Mouse (Mus musculus): ENCODE results near the gene Wdr62. TPM values are rescaled to one million over a fixed set of nuclear protein-coding genes. Genes with fewer than 3 reads are reported as not detected.
A peak's percentile ranks its signal among the peaks of the same experiment; 100 is the strongest.

Gene Wdr62
- 7.7 and 8.2 TPM in 2 replicates for polyA plus RNA-seq (2011; ENCODE audit: insufficient read length, low read depth, missing spikeins)

DNA sequence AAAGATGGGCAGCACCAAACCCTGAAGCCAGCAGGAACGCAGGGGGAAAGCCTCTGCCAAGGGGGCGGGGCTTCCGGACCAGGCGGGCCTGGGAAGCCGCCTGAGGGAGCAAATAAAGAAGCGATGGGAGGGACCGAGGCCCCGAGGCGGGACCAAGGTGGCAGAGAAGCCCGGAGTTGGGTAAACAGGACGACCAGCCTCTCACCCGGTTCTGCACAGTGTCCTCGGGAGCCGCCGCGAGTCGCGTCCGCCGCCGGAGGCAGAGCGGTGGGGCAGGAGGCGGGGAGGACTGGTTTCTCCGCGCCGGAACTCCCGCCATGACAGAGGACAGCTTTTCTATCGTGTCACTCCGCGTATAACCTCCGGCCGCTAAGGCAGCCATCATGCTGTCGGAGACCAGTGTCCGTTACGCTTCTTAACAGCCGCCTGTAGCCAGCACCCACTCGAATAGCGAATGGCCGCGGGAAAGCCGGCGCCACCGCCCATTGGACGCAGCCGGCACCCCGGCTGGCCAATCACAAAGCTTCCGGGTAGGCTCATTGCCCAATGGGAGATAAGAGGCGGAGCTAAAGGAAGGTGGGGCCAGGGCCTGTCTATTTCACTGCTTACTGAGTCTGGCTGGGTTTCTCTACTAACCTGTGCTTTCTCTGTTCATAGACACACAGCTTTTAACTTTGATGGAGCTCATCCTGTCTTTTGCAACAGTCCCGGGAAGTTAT is at the start of gene Wdr62, which contains the start of gene Thap8:
Gene Wdr62 (minus strand): TSS at position 469 of the 719 bp plus-strand sequence.
Gene Thap8 (plus strand): TSS at position 144 of the 719 bp plus-strand sequence.
- peak; percentile 39; the same call in 1 of the 2 replicates for TF ChIP-seq POLR2A (IDR thresholded peaks at IDR 0.05; ENCODE audit: low read depth, low read length)
- TF ChIP-seq CTCF (IDR thresholded peaks at IDR 0.05; ENCODE audit: borderline replicate concordance, insufficient read depth, low read length) = no peak
- Histone ChIP-seq H3K4me1 (ENCODE audit: control insufficient read depth, insufficient read depth, low read length) (peaks cover 4% of the 10 kb centered on the region; the same call in 1 of the 2 replicates), H3K27ac (ENCODE audit: insufficient read depth, low read length) (peak within 1 kb of the TSS; percentile 99), H3K4me3 (ENCODE audit: insufficient read depth, low read length) (peak within 1 kb of the TSS; percentile 75)

DNA sequence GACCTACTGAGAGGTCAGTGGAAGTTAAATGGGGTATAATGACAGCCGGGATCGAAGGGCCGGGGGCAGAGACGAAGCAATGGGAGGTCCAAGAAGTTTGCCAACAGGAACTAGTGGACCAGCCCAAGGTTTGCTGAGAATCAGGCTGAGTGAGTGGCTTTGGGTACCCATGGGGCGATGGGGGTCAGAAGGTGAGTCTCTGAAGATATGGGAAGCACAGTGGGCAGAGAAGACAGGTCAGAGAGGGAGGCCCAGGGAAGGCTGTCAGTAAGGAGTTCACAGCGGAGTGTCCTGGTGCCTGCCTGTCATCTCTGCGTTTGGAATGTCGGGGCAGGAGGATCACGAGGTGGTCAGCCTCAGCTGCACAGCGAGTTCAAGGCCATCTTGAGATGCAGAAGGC is 48.2 kb upstream of the Wdr62 start:
- H3K27ac ChIP-seq (ENCODE audit: insufficient read depth, low read length) = no peak overlapping the region
- no peak for TF ChIP-seq CTCF (IDR thresholded peaks at IDR 0.05; ENCODE audit: borderline replicate concordance, insufficient read depth, low read length)
- TF ChIP-seq POLR2A (IDR thresholded peaks at IDR 0.05; ENCODE audit: low read depth, low read length) = no peak
- H3K4me1 ChIP-seq (ENCODE audit: control insufficient read depth, insufficient read depth, low read length) = no peaks in the 10 kb centered on the region
- H3K4me3 ChIP-seq (ENCODE audit: insufficient read depth, low read length) = no peak overlapping the region

DNA sequence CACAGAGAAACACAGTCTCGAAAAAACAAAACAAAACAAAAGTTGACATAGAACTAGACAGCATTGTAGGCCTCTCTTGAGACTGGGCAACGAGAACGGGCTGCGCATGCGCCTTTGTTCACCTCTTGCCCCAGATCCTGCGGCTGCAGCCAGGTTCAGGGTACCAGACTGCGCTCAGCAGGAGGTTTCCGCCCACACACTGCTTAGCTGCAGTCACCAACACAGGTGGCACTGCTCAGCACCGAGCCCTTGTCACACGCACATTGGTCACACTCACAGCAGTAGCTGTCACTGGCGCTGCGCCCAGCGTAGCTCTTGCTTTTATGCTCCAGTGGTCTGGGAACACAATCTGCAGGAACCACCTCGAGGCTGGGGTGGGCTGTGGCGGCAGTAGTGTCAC is 46.9 kb upstream of the Wdr62 start:
- TF ChIP-seq CTCF (IDR thresholded peaks at IDR 0.05; ENCODE audit: borderline replicate concordance, insufficient read depth, low read length) (no peak), POLR2A (IDR thresholded peaks at IDR 0.05; ENCODE audit: low read depth, low read length) (no peak)
- no peak overlapping the region for H3K27ac ChIP-seq (ENCODE audit: insufficient read depth, low read length)

DNA sequence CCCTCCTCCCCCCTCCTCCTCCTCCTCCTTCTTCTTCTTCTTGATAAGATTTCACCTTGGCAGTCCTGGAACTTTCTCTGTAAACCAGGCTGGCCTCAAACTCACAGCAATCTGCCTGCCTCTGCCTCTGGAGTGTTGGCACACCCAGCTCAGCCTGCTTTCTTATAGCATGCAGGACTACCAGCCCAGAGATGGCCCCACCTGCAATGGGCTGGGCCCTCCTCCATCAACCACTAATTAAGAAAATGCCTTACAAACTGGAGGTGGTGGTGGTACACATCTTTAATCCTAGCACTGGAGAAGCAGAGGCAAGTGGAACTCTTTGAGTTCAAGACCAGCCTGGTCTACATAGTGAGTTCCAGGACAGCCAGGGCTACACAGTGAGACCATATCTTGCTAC is 46.2 kb upstream of the Wdr62 start:
- Histone ChIP-seq H3K27ac (ENCODE audit: insufficient read depth, low read length) (no peak overlapping the region), H3K4me3 (ENCODE audit: insufficient read depth, low read length) (no peak overlapping the region), H3K4me1 (ENCODE audit: control insufficient read depth, insufficient read depth, low read length) (peaks cover 3% of the 10 kb centered on the region; the same call in 1 of the 2 replicates)
- TF ChIP-seq POLR2A (IDR thresholded peaks at IDR 0.05; ENCODE audit: low read depth, low read length) (no peak), CTCF (IDR thresholded peaks at IDR 0.05; ENCODE audit: borderline replicate concordance, insufficient read depth, low read length) (no peak)

More for the DNA sequence above, 46.9 kb upstream of the Wdr62 start:
- Histone ChIP-seq H3K4me3 (ENCODE audit: insufficient read depth, low read length) (no peak overlapping the region), H3K4me1 (ENCODE audit: control insufficient read depth, insufficient read depth, low read length) (peaks cover 3% of the 10 kb centered on the region; the same call in 1 of the 2 replicates)

DNA sequence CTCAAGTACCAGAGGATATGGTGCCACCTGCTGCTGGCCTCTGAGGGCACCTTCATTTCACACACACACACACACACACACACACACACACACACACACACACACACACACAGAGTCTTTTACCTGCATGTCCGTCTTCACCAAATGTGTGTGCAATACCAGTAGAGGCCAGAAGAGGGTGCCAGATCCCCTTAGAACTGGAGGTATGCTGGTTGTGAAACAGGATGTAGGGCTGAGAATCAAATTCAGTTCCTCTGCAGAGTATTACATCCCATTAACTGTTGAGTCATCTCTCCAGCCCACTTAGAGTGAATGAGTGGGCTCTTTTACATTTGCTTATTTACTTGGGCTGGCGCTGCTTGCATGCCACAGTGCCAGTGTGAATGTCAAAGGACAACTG is 45.1 kb upstream of the Wdr62 start:
- no peak overlapping the region for H3K4me3 ChIP-seq (ENCODE audit: insufficient read depth, low read length)
- TF ChIP-seq POLR2A (IDR thresholded peaks at IDR 0.05; ENCODE audit: low read depth, low read length) (no peak), CTCF (IDR thresholded peaks at IDR 0.05; ENCODE audit: borderline replicate concordance, insufficient read depth, low read length) (no peak)
- peaks cover 3% of the 10 kb centered on the region; the same call in 1 of the 2 replicates for H3K4me1 ChIP-seq (ENCODE audit: control insufficient read depth, insufficient read depth, low read length)
- no peak overlapping the region for H3K27ac ChIP-seq (ENCODE audit: insufficient read depth, low read length)

DNA sequence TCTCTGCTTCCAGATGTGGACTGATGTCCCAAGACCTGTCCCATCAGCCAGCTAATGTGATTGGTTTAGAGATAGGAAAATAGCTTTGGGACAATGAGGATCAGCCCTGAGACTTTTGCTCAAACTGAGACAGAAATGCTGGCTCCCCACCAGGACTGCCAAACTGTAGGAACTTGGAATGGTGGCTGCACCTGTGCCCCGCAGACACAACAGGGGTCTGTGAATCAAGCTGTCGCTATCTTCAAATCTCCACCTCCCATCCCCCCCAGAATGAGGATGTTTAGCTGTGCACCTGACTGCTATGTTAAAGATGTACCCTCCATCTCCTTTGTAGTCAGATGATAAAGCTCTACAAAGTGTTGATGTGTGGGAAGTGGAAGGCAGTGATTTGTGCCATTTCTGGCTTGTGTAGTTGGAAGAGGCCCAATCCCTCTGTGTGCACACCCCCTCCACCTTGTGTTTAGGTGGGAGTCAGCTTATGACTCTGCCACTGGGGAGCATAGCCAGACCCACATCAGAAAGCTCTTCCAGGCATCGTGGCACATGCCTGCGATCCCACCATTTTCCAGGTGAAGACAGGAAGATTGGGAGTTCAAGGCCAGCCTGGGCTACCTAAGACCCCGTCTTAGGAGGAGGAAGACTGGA is 44.2 kb upstream of the Wdr62 start:
- Histone ChIP-seq H3K27ac (ENCODE audit: insufficient read depth, low read length) (no peak overlapping the region), H3K4me1 (ENCODE audit: control insufficient read depth, insufficient read depth, low read length) (peaks cover 3% of the 10 kb centered on the region; the same call in 1 of the 2 replicates), H3K4me3 (ENCODE audit: insufficient read depth, low read length) (no peak overlapping the region)
- TF ChIP-seq POLR2A (IDR thresholded peaks at IDR 0.05; ENCODE audit: low read depth, low read length) (no peak), CTCF (IDR thresholded peaks at IDR 0.05; ENCODE audit: borderline replicate concordance, insufficient read depth, low read length) (no peak)

DNA sequence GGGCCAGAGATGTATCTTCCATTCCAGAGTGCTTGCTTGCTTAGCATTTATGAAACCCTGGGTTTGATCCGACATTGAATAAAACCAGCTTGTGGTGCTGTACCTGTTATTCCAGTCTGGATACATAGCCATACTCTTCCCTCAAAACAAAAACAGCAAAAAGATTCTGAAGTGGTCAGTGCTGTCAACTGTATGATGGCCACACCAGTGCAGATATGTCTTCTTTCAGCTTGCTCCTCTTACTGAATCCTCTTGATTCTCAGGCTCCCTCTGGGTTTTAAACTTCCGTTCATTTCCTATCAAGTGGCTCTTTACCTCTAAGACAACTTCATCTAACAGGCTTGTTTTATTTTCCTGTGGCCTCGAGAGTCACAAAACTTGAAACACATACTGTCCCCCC is 43.6 kb upstream of the Wdr62 start, which contains the start of gene Sdhaf1:
Gene Sdhaf1 (minus strand): TSS at position 101 of the 400 bp plus-strand sequence.
- peak within 1 kb of the TSS; percentile 60; the same call in 1 of the 2 replicates for H3K27ac ChIP-seq (ENCODE audit: insufficient read depth, low read length)
- H3K4me1 ChIP-seq (ENCODE audit: control insufficient read depth, insufficient read depth, low read length) = peaks cover 3% of the 10 kb centered on the region; the same call in 1 of the 2 replicates
- no peak for TF ChIP-seq CTCF (IDR thresholded peaks at IDR 0.05; ENCODE audit: borderline replicate concordance, insufficient read depth, low read length)
- TF ChIP-seq POLR2A (IDR thresholded peaks at IDR 0.05; ENCODE audit: low read depth, low read length) = no peak
- peak within 1 kb of the TSS; percentile 43; the same call in 1 of the 2 replicates for H3K4me3 ChIP-seq (ENCODE audit: insufficient read depth, low read length)

DNA sequence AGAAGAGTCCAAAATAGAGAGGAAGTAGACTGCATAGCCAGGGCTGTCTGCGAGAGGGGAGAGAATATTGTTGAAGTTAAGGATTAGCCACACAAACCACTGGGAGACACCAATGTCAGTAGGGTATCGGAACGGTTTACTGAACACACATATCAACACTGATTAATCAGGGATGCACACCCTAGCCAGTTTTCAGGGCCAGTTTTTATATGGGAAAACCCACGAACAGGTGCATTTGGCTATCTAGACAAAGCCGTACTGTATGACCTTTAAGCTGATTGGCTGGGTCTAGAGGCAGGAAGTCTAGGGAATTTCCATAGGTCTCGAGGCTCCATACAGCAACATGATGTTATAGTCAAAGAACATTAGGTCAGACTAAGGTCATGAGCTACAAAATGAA is 42.6 kb upstream of the Wdr62 start:
- Histone ChIP-seq H3K4me3 (ENCODE audit: insufficient read depth, low read length) (peak overlapping the region; percentile 43; the same call in 1 of the 2 replicates), H3K27ac (ENCODE audit: insufficient read depth, low read length) (peak overlapping the region; percentile 60; the same call in 1 of the 2 replicates), H3K4me1 (ENCODE audit: control insufficient read depth, insufficient read depth, low read length) (peaks cover 3% of the 10 kb centered on the region; the same call in 1 of the 2 replicates)
- TF ChIP-seq POLR2A (IDR thresholded peaks at IDR 0.05; ENCODE audit: low read depth, low read length) (no peak), CTCF (IDR thresholded peaks at IDR 0.05; ENCODE audit: borderline replicate concordance, insufficient read depth, low read length) (no peak)

DNA sequence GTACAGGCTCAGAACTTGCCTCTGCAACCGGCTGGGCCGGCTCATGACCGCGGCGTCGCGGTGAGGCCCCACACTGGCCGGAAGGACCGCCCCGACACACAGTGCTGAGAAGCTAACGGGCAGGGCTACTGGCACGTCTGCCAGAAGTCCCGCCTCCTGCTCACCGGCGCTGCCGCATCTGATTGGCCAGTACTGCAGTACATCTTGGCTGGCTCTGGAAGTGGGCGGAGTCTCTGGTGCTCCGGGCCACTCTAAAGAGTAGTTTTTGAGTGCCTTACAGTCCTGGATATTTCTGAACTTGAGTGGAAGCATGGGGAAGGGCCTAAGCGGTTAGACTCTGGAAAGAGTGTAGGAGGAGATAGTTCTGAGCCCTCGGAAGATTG is 42.1 kb upstream of the Wdr62 start:
- TF ChIP-seq POLR2A (IDR thresholded peaks at IDR 0.05; ENCODE audit: low read depth, low read length) (peak; percentile 62), CTCF (IDR thresholded peaks at IDR 0.05; ENCODE audit: borderline replicate concordance, insufficient read depth, low read length) (no peak)
- Histone ChIP-seq H3K4me1 (ENCODE audit: control insufficient read depth, insufficient read depth, low read length) (peaks cover 3% of the 10 kb centered on the region; the same call in 1 of the 2 replicates), H3K27ac (ENCODE audit: insufficient read depth, low read length) (peak overlapping the region; percentile 60), H3K4me3 (ENCODE audit: insufficient read depth, low read length) (peak overlapping the region; percentile 61)

Measured in embryonic fibroblast, embryonic 13.5 days (primary cell).